Mouse (Mus musculus): ENCODE measurements around the gene Cd209a. TPM values are rescaled to one million over a fixed set of nuclear protein-coding genes. Genes with fewer than 3 reads are reported as not detected.

Cd209a gene
- polyA plus RNA-seq, 1 experiment from 2014 or later: 0.11 TPM

DNA sequence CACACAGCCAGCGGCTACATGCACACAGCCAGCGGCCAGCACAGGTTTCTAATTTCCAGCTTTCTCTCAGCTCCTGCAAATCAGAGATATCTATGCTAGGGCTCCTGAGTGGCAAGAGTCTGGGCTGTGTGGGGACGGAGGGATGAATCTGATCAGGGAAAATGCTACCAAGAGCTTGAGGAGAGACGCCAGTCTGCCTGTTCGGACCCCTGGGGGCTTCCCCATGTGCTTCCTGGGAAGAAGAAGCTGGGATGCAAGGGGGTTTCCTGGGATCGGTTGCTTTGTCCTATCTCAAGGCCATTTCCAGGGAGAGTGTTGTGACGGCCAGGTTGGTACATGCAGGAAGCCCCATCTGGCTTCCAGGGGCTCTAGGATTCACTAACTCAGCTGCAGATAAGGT lies 41.2 kb downstream of the Cd209a start:
- ATAC-seq (replicated peaks; ENCODE audit: insufficient number of reproducible peaks, insufficient read depth, low FRiP score, low read depth): no peak
- 53% methylated on average over 7 of the region's 7 CpGs for WGBS

DNA sequence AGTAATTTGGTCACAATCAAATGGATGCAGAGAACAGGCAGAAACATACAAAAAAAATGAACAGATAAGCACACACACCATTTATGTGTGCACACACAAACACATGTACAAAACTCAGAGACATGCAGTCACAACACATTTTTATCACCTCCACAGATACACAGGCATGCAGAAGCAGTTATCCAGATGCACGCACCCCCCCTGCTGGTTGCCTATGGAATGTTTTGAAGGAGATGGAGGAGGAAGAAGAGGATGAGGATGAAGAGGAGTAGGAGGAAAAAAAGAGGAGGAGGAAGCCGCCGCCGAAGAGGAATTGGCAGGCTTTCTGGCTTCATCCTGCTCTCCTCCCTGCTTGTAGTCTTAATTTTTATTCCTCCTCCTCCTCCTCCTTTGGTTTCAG lies 43.1 kb downstream of the Cd209a start:
- no peaks in the 10 kb centered on the region for H3K27me3 ChIP-seq
- no peaks in the 10 kb centered on the region for H3K9me3 ChIP-seq (replicated peaks)
- WGBS: 48% methylated on average over 4 of the region's 4 CpGs
- H3K27ac ChIP-seq: no peak overlapping the region
- H3K36me3 ChIP-seq: no peaks in the 10 kb centered on the region
- no peak overlapping the region for H3K9ac ChIP-seq
- H3K4me2 ChIP-seq: no peak overlapping the region
- no peak overlapping the region for H3K4me3 ChIP-seq
- no peak for ATAC-seq (replicated peaks; ENCODE audit: insufficient number of reproducible peaks, insufficient read depth, low FRiP score, low read depth)
- H3K4me1 ChIP-seq (replicated peaks): no peaks in the 10 kb centered on the region

More for the DNA sequence above, 41.2 kb downstream of the Cd209a start:
- Histone ChIP-seq H3K27me3 (no peaks in the 10 kb centered on the region), H3K9ac (no peak overlapping the region), H3K9me3 (replicated peaks) (no peaks in the 10 kb centered on the region), H3K4me2 (no peak overlapping the region), H3K36me3 (no peaks in the 10 kb centered on the region), H3K4me3 (no peak overlapping the region), H3K4me1 (replicated peaks) (no peaks in the 10 kb centered on the region), H3K27ac (no peak overlapping the region)

DNA sequence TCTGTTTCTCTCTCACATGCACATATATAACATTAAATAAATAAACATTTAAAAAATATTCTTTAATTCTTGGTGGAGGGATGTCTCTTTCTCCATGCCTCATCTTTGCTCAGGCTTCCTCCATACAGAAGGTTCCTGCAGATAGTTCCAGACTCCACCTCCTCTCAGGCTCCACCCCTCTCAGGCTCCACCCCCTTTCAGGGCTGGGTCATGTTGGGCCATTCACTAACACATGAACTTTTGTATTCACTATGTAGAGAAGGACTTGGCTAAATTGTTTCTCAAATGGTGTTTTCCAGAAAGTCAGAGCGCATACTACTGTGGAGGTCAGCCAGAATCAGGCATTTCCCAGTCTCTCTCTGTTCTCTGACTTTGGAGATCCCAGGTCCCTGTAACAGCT lies 47.3 kb downstream of the Cd209a start:
- no peak for ATAC-seq (replicated peaks; ENCODE audit: insufficient number of reproducible peaks, insufficient read depth, low FRiP score, low read depth)
- H3K27me3 ChIP-seq: no peaks in the 10 kb centered on the region
- no peaks in the 10 kb centered on the region for H3K9me3 ChIP-seq (replicated peaks)
- no peaks in the 10 kb centered on the region for H3K36me3 ChIP-seq
- no peak overlapping the region for H3K4me3 ChIP-seq
- WGBS: 93% methylated on average over 1 of the region's 1 CpGs
- no peak overlapping the region for H3K27ac ChIP-seq
- no peak overlapping the region for H3K9ac ChIP-seq
- no peaks in the 10 kb centered on the region for H3K4me1 ChIP-seq (replicated peaks)
- no peak overlapping the region for H3K4me2 ChIP-seq

DNA sequence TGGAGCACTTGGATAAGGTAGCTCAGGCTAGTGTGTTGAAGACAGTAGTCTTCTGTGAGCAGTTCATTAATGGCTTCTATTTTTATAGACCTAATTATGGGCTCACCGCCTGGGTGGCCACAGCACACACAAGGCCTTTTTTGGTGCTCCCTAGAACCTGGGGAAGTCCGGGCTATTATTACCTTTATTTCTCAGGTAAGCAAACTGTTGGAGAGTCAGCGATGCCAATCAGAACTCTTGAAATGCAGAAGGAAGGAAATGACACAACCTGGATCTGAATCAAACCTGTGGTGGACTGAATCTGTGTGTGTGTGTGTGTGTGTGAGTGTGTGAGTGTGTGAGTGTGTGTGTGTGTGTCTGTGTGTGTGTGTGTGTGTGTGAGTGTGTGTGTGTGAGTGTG lies 54.7 kb downstream of the Cd209a start, which contains the start of gene Fcer2a:
Fcer2a (minus strand) TSS at position 55 of the 400 bp plus-strand sequence.
- WGBS: 75% methylated on average over 3 of the region's 3 CpGs
- ATAC-seq (replicated peaks; ENCODE audit: insufficient number of reproducible peaks, insufficient read depth, low FRiP score, low read depth): no peak

More for the DNA sequence above, 54.7 kb downstream of the Cd209a start, which contains the start of gene Fcer2a:
- no peak within 1 kb of the TSS for H3K27ac ChIP-seq
- H3K9ac ChIP-seq: no peak within 1 kb of the TSS
- no peak within 1 kb of the TSS for H3K4me2 ChIP-seq
- H3K4me3 ChIP-seq: no peak within 1 kb of the TSS
- H3K36me3 ChIP-seq: no peaks in the 10 kb centered on the region
- no peaks in the 10 kb centered on the region for H3K27me3 ChIP-seq
- H3K4me1 ChIP-seq (replicated peaks): no peaks in the 10 kb centered on the region
- no peaks in the 10 kb centered on the region for H3K9me3 ChIP-seq (replicated peaks)

Small RNAs within 50 kb of the gene (microRNA-seq; reads per million reads assigned to microRNA genes)
- gene Gm24934: not detected

Other genes starting within 250 kb of the Cd209a start
- gene Mcoln1, start 248.5 kb downstream of the Cd209a start, polyA plus RNA-seq (2015; fragmentation: Nextera tagmentation; extraction: Ambion mirVana): 42.3 and 54.2 TPM in 2 replicates
- 14.2 and 18.6 TPM in 2 replicates for gene Pnpla6, start 233.6 kb downstream of the Cd209a start, polyA plus RNA-seq (2015; fragmentation: Nextera tagmentation; extraction: Ambion mirVana)
- 4.8 and 5.4 TPM in 2 replicates for gene C330021F23Rik, start 181.0 kb downstream of the Cd209a start, polyA plus RNA-seq (2015; fragmentation: Nextera tagmentation; extraction: Ambion mirVana)
- gene Camsap3, start 161.7 kb downstream of the Cd209a start, polyA plus RNA-seq (2015; fragmentation: Nextera tagmentation; extraction: Ambion mirVana): 1.3 and 3.0 TPM in 2 replicates
- 27.0 and 36.3 TPM in 2 replicates for gene Xab2, start 127.7 kb downstream of the Cd209a start, polyA plus RNA-seq (2015; fragmentation: Nextera tagmentation; extraction: Ambion mirVana)
- 72.7 and 104 TPM in 2 replicates for gene Pet100, start 127.4 kb downstream of the Cd209a start, polyA plus RNA-seq (2015; fragmentation: Nextera tagmentation; extraction: Ambion mirVana)
- 0.33 TPM in 1 of 2 replicates, not detected in the other for gene Pcp2, start 123.4 kb downstream of the Cd209a start, polyA plus RNA-seq (2015; fragmentation: Nextera tagmentation; extraction: Ambion mirVana)
- gene Stxbp2, start 118.0 kb downstream of the Cd209a start, polyA plus RNA-seq (2015; fragmentation: Nextera tagmentation; extraction: Ambion mirVana): 35.1 and 55.6 TPM in 2 replicates
- gene Retn, start 93.2 kb downstream of the Cd209a start, polyA plus RNA-seq (2015; fragmentation: Nextera tagmentation; extraction: Ambion mirVana): 0.16 TPM in 1 of 2 replicates, not detected in the other
- gene Mcemp1, start 83.2 kb downstream of the Cd209a start, polyA plus RNA-seq (2015; fragmentation: Nextera tagmentation; extraction: Ambion mirVana): 0.29 and 0.51 TPM in 2 replicates
- gene Fcor, start 76.6 kb downstream of the Cd209a start, polyA plus RNA-seq (2015; fragmentation: Nextera tagmentation; extraction: Ambion mirVana): 5.7 and 6.6 TPM in 2 replicates
- gene Trappc5, start 72.7 kb downstream of the Cd209a start, polyA plus RNA-seq (2015; fragmentation: Nextera tagmentation; extraction: Ambion mirVana): 30.5 and 34.0 TPM in 2 replicates
- 0.14 TPM in 1 of 2 replicates, not detected in the other for gene Fcer2a, start 54.8 kb downstream of the Cd209a start, polyA plus RNA-seq (2015; fragmentation: Nextera tagmentation; extraction: Ambion mirVana)
- gene Clec4g, start 28.3 kb downstream of the Cd209a start, polyA plus RNA-seq (2015; fragmentation: Nextera tagmentation; extraction: Ambion mirVana): 3.2 and 3.6 TPM in 2 replicates
- gene Cd209e, start 105.3 kb upstream of the Cd209a start, polyA plus RNA-seq (2015; fragmentation: Nextera tagmentation; extraction: Ambion mirVana): not detected in 2 replicates
- gene Cd209d, start 129.6 kb upstream of the Cd209a start, polyA plus RNA-seq (2015; fragmentation: Nextera tagmentation; extraction: Ambion mirVana): not detected in 2 replicates
- not detected in 2 replicates for gene Cd209b, start 177.9 kb upstream of the Cd209a start, polyA plus RNA-seq (2015; fragmentation: Nextera tagmentation; extraction: Ambion mirVana)
- gene Cd209c, start 205.8 kb upstream of the Cd209a start, polyA plus RNA-seq (2015; fragmentation: Nextera tagmentation; extraction: Ambion mirVana): 0.18 and 0.34 TPM in 2 replicates

Measured in heart, embryonic 15.5 days (tissue).